Mouse (Mus musculus): ENCODE results near the gene Ccnq. TPM values are rescaled to one million over a fixed set of nuclear protein-coding genes. Genes with fewer than 3 reads are reported as not detected.

Ccnq gene
- polyA plus RNA-seq, 1 experiment from 2014 or later: 27.7 TPM

- Histone ChIP-seq H3K27me3 (replicated peaks) (no peaks in the 10 kb centered on the region), H3K4me3 (no peak overlapping the region), H3K9me3 (no peaks in the 10 kb centered on the region), H3K4me2 (no peak overlapping the region), H3K36me3 (replicated peaks) (no peaks in the 10 kb centered on the region), H3K4me1 (no peaks in the 10 kb centered on the region), H3K27ac (no peak overlapping the region), H3K9ac (no peak overlapping the region)
- WGBS: 86% methylated on average over 1 of the region's 1 CpGs
- no peak for ATAC-seq (replicated peaks)
These were observed 26.7 kb downstream of the Ccnq start for GRCm38 (mm10) chr11:78724792-78725191.

GRCm38 (mm10) chr11:78721419-78721818, 30.1 kb downstream of the Ccnq start:
- Histone ChIP-seq H3K4me3 (no peak overlapping the region), H3K4me1 (no peaks in the 10 kb centered on the region), H3K27me3 (replicated peaks) (no peaks in the 10 kb centered on the region), H3K9ac (no peak overlapping the region), H3K36me3 (replicated peaks) (no peaks in the 10 kb centered on the region), H3K9me3 (no peaks in the 10 kb centered on the region), H3K27ac (no peak overlapping the region), H3K4me2 (no peak overlapping the region)
- no peak for ATAC-seq (replicated peaks)
- 91% methylated on average over 2 of the region's 2 CpGs for WGBS

- no peak overlapping the region for H3K27ac ChIP-seq
- no peaks in the 10 kb centered on the region for H3K27me3 ChIP-seq (replicated peaks)
- no peaks in the 10 kb centered on the region for H3K36me3 ChIP-seq (replicated peaks)
- H3K4me3 ChIP-seq: no peak overlapping the region
- H3K4me1 ChIP-seq: no peaks in the 10 kb centered on the region
- no peak for ATAC-seq (replicated peaks)
- no peak overlapping the region for H3K9ac ChIP-seq
- H3K9me3 ChIP-seq: no peaks in the 10 kb centered on the region
- H3K4me2 ChIP-seq: no peak overlapping the region
- 54% methylated on average over 4 of the region's 4 CpGs for WGBS
These were observed 33.9 kb downstream of the Ccnq start for GRCm38 (mm10) chr11:78717655-78718054.

GRCm38 (mm10) chr11:78708642-78709041, 42.9 kb downstream of the Ccnq start:
- Histone ChIP-seq H3K4me3 (no peak overlapping the region), H3K9ac (no peak overlapping the region), H3K27ac (no peak overlapping the region), H3K27me3 (replicated peaks) (no peaks in the 10 kb centered on the region), H3K9me3 (no peaks in the 10 kb centered on the region), H3K36me3 (replicated peaks) (no peaks in the 10 kb centered on the region), H3K4me2 (no peak overlapping the region), H3K4me1 (no peaks in the 10 kb centered on the region)
- ATAC-seq (replicated peaks): no peak
- WGBS: 88% methylated on average over 2 of the region's 2 CpGs

- no peaks in the 10 kb centered on the region for H3K4me1 ChIP-seq
- no peaks in the 10 kb centered on the region for H3K9me3 ChIP-seq
- no peak overlapping the region for H3K27ac ChIP-seq
- no peak for ATAC-seq (replicated peaks)
- no peak overlapping the region for H3K9ac ChIP-seq
- H3K36me3 ChIP-seq (replicated peaks): no peaks in the 10 kb centered on the region
- no peak overlapping the region for H3K4me3 ChIP-seq
- no peak overlapping the region for H3K4me2 ChIP-seq
- H3K27me3 ChIP-seq (replicated peaks): no peaks in the 10 kb centered on the region
These were observed 45.5 kb downstream of the Ccnq start for GRCm38 (mm10) chr11:78706026-78706425.

GRCm38 (mm10) chr11:78703085-78703484, 48.4 kb downstream of the Ccnq start:
- H3K27me3 ChIP-seq (replicated peaks): no peaks in the 10 kb centered on the region; the same call in 1 of the 2 replicates
- H3K4me2 ChIP-seq: no peak overlapping the region
- H3K9me3 ChIP-seq: no peaks in the 10 kb centered on the region
- no peaks in the 10 kb centered on the region for H3K4me1 ChIP-seq
- no peak overlapping the region for H3K4me3 ChIP-seq
- no peaks in the 10 kb centered on the region for H3K36me3 ChIP-seq (replicated peaks)
- H3K27ac ChIP-seq: no peak overlapping the region
- ATAC-seq (replicated peaks): no peak
- WGBS: 84% methylated on average over 5 of the region's 5 CpGs
- H3K9ac ChIP-seq: no peak overlapping the region

DNA sequence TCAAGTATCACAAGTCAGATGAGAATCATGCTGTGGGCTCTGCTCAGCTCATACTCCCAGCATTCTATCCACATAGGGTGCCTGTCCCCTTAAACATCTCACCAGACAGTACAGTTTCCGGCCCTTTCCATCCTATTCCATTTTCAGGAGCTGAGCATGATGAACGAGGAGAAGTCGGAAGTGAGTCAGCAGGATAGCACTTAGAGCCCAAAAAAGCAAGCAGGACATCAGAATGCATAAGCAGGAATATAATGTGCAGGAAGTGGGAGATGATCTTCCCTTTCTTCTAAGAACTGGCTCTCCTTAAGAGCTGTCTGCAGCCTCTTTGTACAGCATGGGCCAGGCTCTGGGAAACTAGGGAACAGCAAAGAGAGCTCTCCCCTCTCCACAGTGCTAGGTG, 49.2 kb downstream of the Ccnq start:
- Histone ChIP-seq H3K9me3 (no peaks in the 10 kb centered on the region), H3K27ac (no peak overlapping the region), H3K36me3 (replicated peaks) (no peaks in the 10 kb centered on the region), H3K27me3 (replicated peaks) (no peaks in the 10 kb centered on the region; the same call in 1 of the 2 replicates), H3K4me3 (no peak overlapping the region), H3K9ac (no peak overlapping the region), H3K4me2 (no peak overlapping the region), H3K4me1 (no peaks in the 10 kb centered on the region)
- 83% methylated on average over 3 of the region's 3 CpGs for WGBS
- no peak for ATAC-seq (replicated peaks)

Small RNAs within 50 kb of the gene (microRNA-seq; reads per million reads assigned to microRNA genes)
- not detected for gene Gm23840

Other genes starting within 250 kb of the Ccnq start
- 0.13 and 0.17 TPM in 2 replicates for gene Sebox, start 248.3 kb downstream of the Ccnq start, polyA plus RNA-seq (2015; fragmentation: Nextera tagmentation; extraction: Ambion mirVana)
- 90.5 and 91.0 TPM in 2 replicates for gene Tmem199, start 239.6 kb downstream of the Ccnq start, polyA plus RNA-seq (2015; fragmentation: Nextera tagmentation; extraction: Ambion mirVana)
- 182 and 192 TPM in 2 replicates for gene Poldip2, start 239.5 kb downstream of the Ccnq start, polyA plus RNA-seq (2015; fragmentation: Nextera tagmentation; extraction: Ambion mirVana)
- 64.2 and 70.0 TPM in 2 replicates for gene Tnfaip1, start 215.4 kb downstream of the Ccnq start, polyA plus RNA-seq (2015; fragmentation: Nextera tagmentation; extraction: Ambion mirVana)
- 117 and 128 TPM in 2 replicates for gene Ift20, start 215.4 kb downstream of the Ccnq start, polyA plus RNA-seq (2015; fragmentation: Nextera tagmentation; extraction: Ambion mirVana)
- 35.0 and 35.4 TPM in 2 replicates for gene Tmem97, start 201.0 kb downstream of the Ccnq start, polyA plus RNA-seq (2015; fragmentation: Nextera tagmentation; extraction: Ambion mirVana)
- gene Nlk, start 54.4 kb downstream of the Ccnq start, polyA plus RNA-seq (2015; fragmentation: Nextera tagmentation; extraction: Ambion mirVana): 25.3 and 26.7 TPM in 2 replicates
- 31.9 and 35.8 TPM in 2 replicates for gene Lyrm9, start 74.9 kb upstream of the Ccnq start, polyA plus RNA-seq (2015; fragmentation: Nextera tagmentation; extraction: Ambion mirVana)
- gene Nos2, start 169.1 kb upstream of the Ccnq start, polyA plus RNA-seq (2015; fragmentation: Nextera tagmentation; extraction: Ambion mirVana): 1.1 and 1.6 TPM in 2 replicates
- 8.5 and 11.8 TPM in 2 replicates for gene Lgals9, start 233.2 kb upstream of the Ccnq start, polyA plus RNA-seq (2015; fragmentation: Nextera tagmentation; extraction: Ambion mirVana)